Mouse (Mus musculus) embryonic fibroblast, embryonic 13.5 days (primary cell): Measurements from ENCODE around the gene Dnaic2.

Experiments
- CTCF ChIP-seq: IDR thresholded peaks from 2 replicates; pipeline ENCODE4 v1.5.1; 2011; ENCODE audit warnings: mild to moderate bottlenecking, control low read depth, low read length, moderate library complexity, borderline replicate concordance; ENCODE audit not compliant: insufficient read depth
- POLR2A ChIP-seq: IDR thresholded peaks from 2 replicates; pipeline ENCODE4 v1.6.1; 2011; ENCODE audit warnings: low read depth, mild to moderate bottlenecking, control low read depth, low read length, moderate library complexity

DNA sequence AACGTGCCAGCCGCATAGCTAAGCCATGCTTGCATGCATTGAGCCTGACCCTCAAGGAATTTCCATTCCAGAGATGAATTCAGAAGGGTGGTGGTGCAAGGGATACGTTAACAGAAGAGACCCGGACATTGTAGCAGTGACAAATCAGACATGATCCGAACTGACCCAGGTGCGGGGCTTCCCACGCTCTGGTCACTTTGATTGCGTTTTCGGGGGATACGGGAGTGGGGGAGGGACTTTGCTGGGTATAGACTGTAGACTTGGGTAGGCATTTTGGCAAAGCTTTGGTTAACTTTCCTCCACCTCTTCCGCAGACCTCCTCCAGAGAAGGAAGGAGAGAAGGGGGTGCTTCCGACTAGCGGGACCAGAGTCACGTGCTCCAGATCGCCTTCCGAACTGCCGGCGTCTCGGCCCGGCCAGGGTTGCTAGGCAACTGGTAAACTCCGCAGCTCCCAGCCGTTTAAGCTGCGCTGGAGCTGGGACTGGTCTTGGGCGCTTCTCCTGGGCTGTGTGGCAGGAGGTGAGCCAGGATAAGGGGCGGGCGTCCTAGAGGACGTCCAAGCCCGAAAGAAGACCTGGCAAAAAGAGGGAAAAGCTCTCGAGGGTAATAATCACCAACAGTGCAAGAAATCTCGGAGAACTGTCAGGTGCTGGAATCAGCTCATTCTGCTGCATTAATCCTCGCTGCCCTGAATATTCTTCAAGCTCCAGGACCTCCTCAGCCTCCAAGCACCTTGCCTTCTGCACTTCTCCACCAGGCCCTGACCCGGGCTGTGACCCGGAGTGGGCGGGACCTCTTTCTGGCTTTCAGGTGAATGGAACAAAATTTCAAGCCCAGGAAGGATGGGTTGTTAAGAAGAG, at the start of gene Dnaic2:
- TF ChIP-seq CTCF (no peak), POLR2A (no peak)
